Mouse (Mus musculus) lung, postnatal 36 days (tissue): ENCODE results near the gene Atp12a.
A peak's percentile ranks its signal among the peaks of the same experiment; 100 is the strongest.

Experiments
- DNase-seq: peaks from one replicate; pipeline ENCODE4 v3.0.0; 2022; ENCODE audit warnings: mixed read lengths

The Atp12a gene

DNA sequence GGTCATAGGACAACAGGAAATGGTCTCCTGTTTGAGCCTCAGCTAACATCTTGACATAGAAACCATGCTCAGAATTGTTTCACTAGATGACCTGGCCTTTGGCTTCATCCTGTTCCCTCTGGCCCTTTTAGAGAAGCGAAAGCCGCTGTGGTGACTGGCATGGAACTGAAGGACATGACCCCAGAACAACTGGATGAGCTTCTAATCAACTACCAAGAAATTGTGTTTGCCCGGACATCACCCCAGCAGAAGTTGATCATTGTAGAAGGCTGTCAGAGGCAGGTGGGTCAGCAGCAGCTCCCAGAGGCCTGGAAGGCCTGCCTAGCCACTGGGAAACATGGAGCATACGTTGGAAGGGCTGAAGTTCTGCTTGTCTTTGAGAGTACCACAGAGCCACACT lies 17.5 kb downstream of the Atp12a start:
- DNase-seq: no peak

DNA sequence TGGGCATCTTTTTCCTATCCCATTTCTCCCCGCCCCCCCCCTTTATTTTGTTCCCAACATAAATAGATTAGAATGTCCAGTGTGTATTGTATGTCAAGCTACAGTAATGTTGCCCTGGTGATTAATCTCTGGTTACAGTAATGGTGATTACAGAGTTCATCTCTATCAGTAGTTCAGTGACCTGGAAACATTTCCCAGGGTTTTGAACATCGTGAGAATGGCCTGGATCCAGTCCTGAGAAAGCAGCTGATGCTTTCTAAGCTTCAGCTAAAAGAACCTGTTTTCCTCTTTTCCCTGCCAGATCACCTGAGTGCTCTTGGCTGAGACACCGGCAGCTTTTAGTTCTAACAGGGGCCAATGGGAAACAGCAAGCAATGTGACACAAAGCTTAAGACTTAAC lies 25.4 kb downstream of the Atp12a start:
- DNase-seq: peak; percentile 7

DNA sequence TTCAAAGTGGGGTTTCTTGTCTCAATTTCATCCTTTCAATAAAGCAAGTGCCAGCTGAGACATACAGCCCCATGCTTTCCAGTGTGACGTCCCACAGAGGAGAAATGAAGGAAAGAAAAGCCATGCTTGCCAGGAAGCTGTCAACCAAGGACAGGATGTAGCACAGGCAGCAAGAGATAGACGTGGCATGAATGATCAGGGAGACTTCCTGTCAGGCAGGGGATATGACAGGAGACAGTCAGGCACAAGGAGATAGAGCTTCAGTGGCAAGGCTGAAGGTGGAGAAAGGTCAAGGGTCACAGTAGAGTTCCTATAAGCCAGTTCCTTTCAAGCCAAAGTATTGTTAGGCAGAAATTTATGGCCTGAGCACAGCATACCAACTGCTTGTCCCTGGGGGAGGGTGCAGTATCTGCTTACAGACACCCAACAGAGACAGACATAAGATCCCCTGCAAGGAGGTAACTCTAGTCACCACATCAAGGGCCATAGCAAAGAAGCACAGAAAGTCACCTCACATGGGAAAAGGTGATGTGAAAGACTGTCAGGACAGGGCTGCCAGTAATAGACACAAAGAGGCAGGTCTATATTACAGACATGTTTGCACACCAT lies 28.9 kb downstream of the Atp12a start:
- no peak for DNase-seq

DNA sequence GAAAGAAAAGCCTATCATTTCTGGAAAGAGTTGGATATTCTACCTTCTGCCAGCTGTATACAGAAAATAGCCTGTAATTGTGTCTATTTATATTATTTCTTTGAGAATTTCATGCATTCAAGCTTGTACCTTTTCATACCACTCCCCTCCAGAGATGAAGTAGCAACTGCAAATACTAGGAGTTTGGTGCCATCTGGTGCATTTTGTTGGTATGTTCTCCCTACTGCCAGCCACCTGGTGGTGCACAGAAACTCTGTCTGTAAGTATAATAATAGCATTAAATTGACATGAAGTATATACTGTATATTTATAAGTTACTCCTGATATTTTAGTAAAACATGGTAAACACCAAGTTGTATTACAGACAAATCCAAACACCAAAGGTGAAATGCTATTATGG lies 33.1 kb downstream of the Atp12a start:
- peak; percentile 60 for DNase-seq

DNA sequence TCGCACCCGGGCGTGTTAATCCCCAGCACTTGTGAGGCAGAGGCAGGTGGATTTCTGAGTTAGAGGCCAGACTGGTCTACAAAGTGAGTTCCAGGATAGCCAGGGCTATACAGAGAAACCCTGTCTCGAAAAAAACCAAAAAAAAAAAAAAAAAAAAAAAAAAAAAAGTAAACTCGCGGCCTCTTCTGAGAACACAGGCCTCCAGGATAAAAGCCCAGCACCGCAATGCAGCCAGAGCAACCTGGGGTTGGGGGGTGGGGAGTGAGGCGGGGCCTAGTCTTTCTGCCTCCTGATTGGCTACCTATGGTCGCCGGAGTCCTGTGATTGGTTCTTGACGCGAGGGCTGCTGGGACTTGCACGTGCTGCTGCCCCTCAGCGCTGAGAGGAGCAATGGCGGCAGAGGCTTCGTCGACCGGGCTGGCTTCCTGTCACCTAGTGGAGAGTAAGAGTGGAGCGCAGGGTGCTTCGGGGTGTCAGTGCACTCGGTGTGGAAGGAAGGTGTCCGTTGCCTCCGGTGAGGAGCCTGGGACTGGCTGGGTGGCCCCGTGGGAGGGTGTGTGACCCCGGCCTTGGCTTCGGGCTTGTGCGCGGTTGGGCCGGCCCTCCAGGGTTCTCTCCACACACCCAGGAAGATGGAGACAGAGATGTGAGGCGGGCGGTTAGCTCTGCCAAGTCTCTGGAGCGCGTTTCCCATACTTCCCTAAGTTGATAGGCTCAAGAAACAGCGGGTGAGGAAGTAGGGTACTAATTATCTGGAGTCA lies 37.6 kb downstream of the Atp12a start, which contains the start of gene Rnf17:
Gene Rnf17, plus strand, starts transcription at position 271 of the 761 bp plus-strand sequence.
- DNase-seq: no peak

DNA sequence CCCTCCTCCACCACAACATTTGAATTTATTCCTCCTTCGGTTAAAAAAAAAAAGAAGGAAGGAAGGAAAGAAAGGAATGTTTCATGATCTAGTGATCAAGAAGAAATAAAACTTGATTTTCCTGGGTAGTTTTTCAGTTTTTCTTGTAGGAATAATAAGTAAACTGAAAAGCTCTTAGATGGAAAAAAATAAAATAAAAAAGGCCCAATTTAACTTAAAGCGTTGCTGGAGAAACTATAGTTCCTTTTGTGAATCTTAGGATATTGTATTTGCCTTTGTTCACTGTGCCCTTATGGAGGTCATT lies 38.2 kb downstream of the Atp12a start:
- DNase-seq: no peak
